Mouse (Mus musculus): ENCODE measurements around the gene Rgn.

- peak; percentile 59 for TF ChIP-seq CTCF (IDR thresholded peaks at IDR 0.05; ENCODE audit: low read depth)
- TF ChIP-seq EP300 (optimal IDR thresholded peaks at IDR 0.05) = no peak
These were observed 38.4 kb downstream of the Rgn start for GRCm38 (mm10) chrX:20587968-20588367.
